Mouse (Mus musculus) midbrain, postnatal 0 days (tissue): ENCODE results near the gene Rasgrp2. TPM values are rescaled to one million over a fixed set of nuclear protein-coding genes. Genes with fewer than 3 reads are reported as not detected.
A peak's percentile ranks its signal among the peaks of the same experiment; 100 is the strongest.

Experiments
- ATAC-seq: fragments of 200-750 bp; cut with Nextera tagmentation; 2 replicates; pipeline ENCODE4 v1.8.0; 2017; ENCODE audit warnings: moderate number of reproducible peaks, mild to moderate bottlenecking, moderate TSS enrichment, moderate library complexity; ENCODE audit not compliant: low FRiP score
- DNase-seq: peaks from one replicate; pipeline ENCODE4 v3.0.0-alpha.2; 2015; ENCODE audit warnings: low spot score
- H3K27ac ChIP-seq: fragments of 300-500 bp; sonication (generic); 2 replicates; pipeline ENCODE4 v1.5.1; 2014; ENCODE audit warnings: low read depth, mild to moderate bottlenecking, low read length, mixed read lengths
- H3K27me3 ChIP-seq: fragments of 300-500 bp; sonication (generic); 2 replicates; pipeline ENCODE4 v1.6.1; 2014; ENCODE audit warnings: low read length, control low read depth, mixed read lengths; ENCODE audit not compliant: insufficient read depth
- H3K36me3 ChIP-seq: fragments of 300-500 bp; sonication (generic); 2 replicates; pipeline ENCODE4 v1.6.1; 2014; ENCODE audit warnings: low read length, control low read depth, mixed read lengths; ENCODE audit not compliant: insufficient read depth
- H3K4me1 ChIP-seq: fragments of 300-500 bp; sonication (generic); 2 replicates; pipeline ENCODE4 v1.6.1; 2014; ENCODE audit warnings: mild to moderate bottlenecking, control low read depth, antibody characterized with exemption, low read length, mixed read lengths; ENCODE audit not compliant: insufficient read depth
- H3K4me2 ChIP-seq: fragments of 300-500 bp; sonication (generic); 2 replicates; pipeline ENCODE4 v1.6.1; 2014; ENCODE audit warnings: low read depth, mild to moderate bottlenecking, low read length, mixed read lengths; ENCODE audit not compliant: poor library complexity, severe bottlenecking
- H3K4me3 ChIP-seq: fragments of 300-500 bp; sonication (generic); 2 replicates; pipeline ENCODE4 v1.5.1; 2014; ENCODE audit warnings: low read depth, mild to moderate bottlenecking, low read length, moderate library complexity
- H3K9ac ChIP-seq: fragments of 300-500 bp; sonication (generic); replicated peaks from 2 replicates; pipeline ENCODE4 v1.6.1; 2014; ENCODE audit warnings: mild to moderate bottlenecking, low read length, moderate library complexity, mixed read lengths; ENCODE audit not compliant: poor library complexity, severe bottlenecking
- H3K9me3 ChIP-seq: fragments of 300-500 bp; sonication (generic); 2 replicates; pipeline ENCODE4 v1.6.1; 2016; ENCODE audit warnings: low read length, control low read depth
- CTCF ChIP-seq: IDR thresholded peaks from 2 replicates; pipeline ENCODE4 v1.5.1; 2016; ENCODE audit warnings: antibody characterized with exemption, mild to moderate bottlenecking
- WGBS: fragments of 180-500 bp; shearing (Covaris S2); extraction: QIAGEN DNeasy Blood & Tissue Kit; methylation state at CpG from one replicate; pipeline ENCODE4 v1.1.7; 2014; 5-methylcytosine and 5-hydroxymethylcytosine counted together
- polyA plus RNA-seq: library from polyadenylated mRNA; unstranded; fragments of >200 nt; fragmentation: Nextera tagmentation; extraction: Ambion mirVana; gene quantifications from 2 replicates; pipeline ENCODE4 v1.2.1, GENCODE M21; 2015
- total RNA-seq: library from RNA; depleted of rRNA; stranded (reverse); fragments of >200 nt; gene quantifications from 2 replicates; pipeline ENCODE4 v1.2.3, GENCODE M21; 2014

Gene Rasgrp2
- total and polyA plus RNA-seq, 2 experiments from 2014 or later = 232 to 291 TPM

- no peak for DNase-seq
- Histone ChIP-seq H3K4me1 (no peaks in the 10 kb centered on the region), H3K4me2 (no peak overlapping the region), H3K27ac (no peak overlapping the region), H3K36me3 (peaks cover 55% of the 10 kb centered on the region), H3K27me3 (no peaks in the 10 kb centered on the region), H3K9me3 (no peaks in the 10 kb centered on the region), H3K9ac (no peak overlapping the region), H3K4me3 (no peak overlapping the region)
- no peak for ATAC-seq
- no peak for TF ChIP-seq CTCF
- 57% methylated on average over 11 of the region's 11 CpGs for WGBS
Measured at GRCm38 (mm10) chr19:6377327-6378040, 21.7 kb upstream of the Rasgrp2 start.

GRCm38 (mm10) chr19:6380411-6381166 is 18.6 kb upstream of the Rasgrp2 start:
- Histone ChIP-seq H3K9me3 (no peaks in the 10 kb centered on the region), H3K27ac (no peak overlapping the region), H3K4me2 (no peak overlapping the region), H3K36me3 (peaks cover 27% of the 10 kb centered on the region), H3K4me3 (no peak overlapping the region), H3K4me1 (no peaks in the 10 kb centered on the region), H3K9ac (no peak overlapping the region), H3K27me3 (no peaks in the 10 kb centered on the region)
- DNase-seq (no peak), ATAC-seq (no peak)
- no peak for TF ChIP-seq CTCF
- 94% methylated on average over 9 of the region's 9 CpGs for WGBS

GRCm38 (mm10) chr19:6381238-6381637 is 17.9 kb upstream of the Rasgrp2 start:
- no peaks in the 10 kb centered on the region for H3K9me3 ChIP-seq
- H3K4me3 ChIP-seq = no peak overlapping the region

GRCm38 (mm10) chr19:6382323-6382924 is 16.7 kb upstream of the Rasgrp2 start:
- no peak overlapping the region for H3K27ac ChIP-seq
- 88% methylated on average over 4 of the region's 4 CpGs for WGBS
- no peaks in the 10 kb centered on the region for H3K27me3 ChIP-seq
- H3K4me3 ChIP-seq = no peak overlapping the region
- no peaks in the 10 kb centered on the region for H3K9me3 ChIP-seq
- ATAC-seq = no peak
- H3K4me1 ChIP-seq = no peaks in the 10 kb centered on the region
- DNase-seq = no peak
- H3K9ac ChIP-seq = no peak overlapping the region
- peaks cover 11% of the 10 kb centered on the region for H3K36me3 ChIP-seq
- no peak overlapping the region for H3K4me2 ChIP-seq
- no peak for TF ChIP-seq CTCF

More at GRCm38 (mm10) chr19:6381238-6381637, 17.9 kb upstream of the Rasgrp2 start:
- Histone ChIP-seq H3K4me1 (no peaks in the 10 kb centered on the region), H3K27ac (no peak overlapping the region), H3K36me3 (peaks cover 21% of the 10 kb centered on the region), H3K9ac (no peak overlapping the region), H3K27me3 (no peaks in the 10 kb centered on the region), H3K4me2 (no peak overlapping the region)
- ATAC-seq (no peak), DNase-seq (no peak)
- WGBS = 99% methylated on average over 5 of the region's 5 CpGs
- no peak for TF ChIP-seq CTCF

GRCm38 (mm10) chr19:6383470-6383869 is 15.7 kb upstream of the Rasgrp2 start:
- H3K9ac ChIP-seq = no peak overlapping the region
- peaks cover 4% of the 10 kb centered on the region; the same call in 1 of the 2 replicates for H3K36me3 ChIP-seq
- ATAC-seq = no peak
- no peak for TF ChIP-seq CTCF
- H3K4me2 ChIP-seq = no peak overlapping the region
- H3K4me1 ChIP-seq = no peaks in the 10 kb centered on the region
- no peak overlapping the region for H3K4me3 ChIP-seq
- no peak for DNase-seq
- no peak overlapping the region for H3K27ac ChIP-seq
- no peaks in the 10 kb centered on the region for H3K27me3 ChIP-seq
- 45% methylated on average over 5 of the region's 5 CpGs for WGBS
- no peaks in the 10 kb centered on the region for H3K9me3 ChIP-seq

- ATAC-seq = 0 out of 2 replicates have a peak, but pooled peaks have one; percentile 31
Measured at GRCm38 (mm10) chr19:6384128-6384527, 15.0 kb upstream of the Rasgrp2 start, which contains the start of gene Pygm. Pygm (plus strand) TSS chr19:6384399.

More at GRCm38 (mm10) chr19:6384128-6384527, 15.0 kb upstream of the Rasgrp2 start, which contains the start of gene Pygm:
- H3K27me3 ChIP-seq = no peaks in the 10 kb centered on the region
- WGBS = 10% methylated on average over 7 of the region's 7 CpGs
- H3K9ac ChIP-seq = no peak within 1 kb of the TSS
- no peaks in the 10 kb centered on the region for H3K9me3 ChIP-seq
- no peak within 1 kb of the TSS for H3K4me2 ChIP-seq
- 0 out of 2 replicates have a peak within 1 kb of the TSS, but pooled peaks have one; percentile 12 for H3K27ac ChIP-seq
- no peak for TF ChIP-seq CTCF
- DNase-seq = peak; percentile 28
- 0 out of 2 replicates have a peak, but pooled peaks cover under 1% of the 10 kb centered on the region for H3K4me1 ChIP-seq
- H3K36me3 ChIP-seq = 0 out of 2 replicates have a peak, but pooled peaks cover 4% of the 10 kb centered on the region
- no peak within 1 kb of the TSS for H3K4me3 ChIP-seq
